Mouse (Mus musculus): ENCODE data around the gene Washc1. TPM values are rescaled to one million over a fixed set of nuclear protein-coding genes. Genes with fewer than 3 reads are reported as not detected.
A peak's percentile ranks its signal among the peaks of the same experiment; 100 is the strongest.
"Not testable (repeated sequence)": the region's sequence is repeated elsewhere in the genome, so short reads cannot be mapped to it uniquely, and the experiment has no call there.

Washc1 gene
- polyA plus RNA-seq, 1 experiment from 2014 or later, result 57.7 TPM

DNA sequence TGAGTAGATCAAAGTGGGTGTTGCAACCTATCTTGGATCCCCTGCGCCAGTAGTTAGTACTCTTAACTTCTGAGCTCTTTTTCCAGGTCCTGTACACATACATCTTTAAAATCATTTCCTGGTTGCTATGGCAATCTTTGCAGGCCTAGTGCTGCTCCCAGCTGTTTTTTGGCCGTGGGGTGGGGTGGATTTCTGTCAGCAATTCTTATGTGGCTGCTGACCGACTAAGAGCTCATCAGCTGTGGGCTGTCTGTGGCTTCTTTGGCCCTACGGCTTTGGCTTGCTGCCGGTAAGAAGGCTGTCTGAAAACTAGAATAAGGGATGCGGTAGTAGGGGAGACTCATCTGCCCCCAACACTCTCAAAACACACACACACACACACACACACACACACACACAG lies 599 bp upstream of the Washc1 start:
- ChIA-PET CTCF (interaction anchor here (0.9 to 1.1 kb wide), 2 partner anchors 246 to 398 kb away, joined by 3 to 4 read pairs; no protein-coding TSS in a partner anchor), POLR2A (interaction anchor here (0.7 to 0.8 kb wide), 2 partner anchors 11 to 496 kb away, joined by 3 read pairs; no protein-coding TSS in a partner anchor)
- H3K27me3 ChIP-seq, result no peaks in the 10 kb centered on the region
- ATAC-seq, result no peak
- in situ Hi-C loops (cut with MboI; ENCODE audit: low pct_unique_long_range_greater_than_20kb), result loop anchor here (25.0 kb wide), 1 partner anchor 498 kb away; the partner anchor contains the start of gene Vapa
- no peak for DNase-seq (ENCODE audit: low read depth, low spot score)
- TF ChIP-seq CTCF (IDR thresholded peaks at IDR 0.05), result no peak

DNA sequence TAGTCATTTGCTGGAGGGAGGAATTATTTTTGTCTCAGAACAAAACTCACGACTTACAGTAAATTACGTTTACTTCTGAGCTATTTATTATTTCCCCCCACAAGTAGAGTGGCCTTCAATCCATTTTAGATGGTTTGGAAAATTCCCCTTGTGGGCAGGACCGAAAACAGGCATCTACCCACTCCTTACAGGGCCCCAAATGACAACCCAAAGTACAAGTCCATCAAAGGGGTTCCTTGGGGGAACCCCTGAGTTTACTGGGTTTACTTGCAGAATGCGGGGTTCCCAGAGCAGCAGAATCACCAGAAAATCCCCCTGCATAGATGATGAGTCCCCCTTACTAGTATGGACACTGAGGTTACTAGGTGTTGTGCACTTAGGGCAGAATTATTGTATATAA lies 821 bp downstream of the Washc1 start:
- CTCF ChIA-PET, result no interaction called here
- in situ Hi-C loops (cut with MboI; ENCODE audit: low pct_unique_long_range_greater_than_20kb), result loop anchor here (25.0 kb wide), 1 partner anchor 500 kb away; the partner anchor contains the start of gene Vapa
- TF ChIP-seq CTCF (IDR thresholded peaks at IDR 0.05), result no peak
- DNase-seq (ENCODE audit: low read depth, low spot score) (no peak), ATAC-seq (no peak)
- H3K27me3 ChIP-seq, result no peaks in the 10 kb centered on the region
- POLR2A ChIA-PET, result no interaction called here

DNA sequence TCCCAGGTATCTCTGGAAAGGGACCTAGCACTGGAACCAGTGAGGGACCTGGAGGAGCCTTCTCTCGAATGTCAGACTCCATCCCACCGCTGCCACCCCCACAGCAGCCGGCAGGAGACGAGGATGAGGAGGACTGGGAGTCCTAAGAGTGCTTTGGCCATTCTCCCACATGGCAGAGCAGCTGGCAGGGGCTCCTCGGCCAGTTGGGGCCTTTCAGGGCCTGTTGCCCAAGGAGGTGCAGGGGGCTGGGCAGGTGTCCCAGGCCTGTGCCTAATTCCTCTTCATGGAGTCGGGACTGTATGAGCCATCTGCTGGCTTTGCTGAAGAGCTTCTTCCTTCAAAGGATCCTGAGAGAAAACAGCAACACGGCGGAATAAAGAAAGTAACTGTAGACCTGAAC lies 7.6 kb downstream of the Washc1 start:
- CTCF ChIA-PET, result interaction anchor here (1.2 kb wide), 1 partner anchor 12 kb away, joined by 3 read pairs; no protein-coding TSS in a partner anchor
- POLR2A ChIA-PET, result no interaction called here
- H3K27me3 ChIP-seq, result no peaks in the 10 kb centered on the region
- TF ChIP-seq CTCF (IDR thresholded peaks at IDR 0.05), result no peak
- no peak for DNase-seq (ENCODE audit: low read depth, low spot score)
- in situ Hi-C loops (cut with MboI; ENCODE audit: low pct_unique_long_range_greater_than_20kb), result loop anchor here (25.0 kb wide), 1 partner anchor 507 kb away; the partner anchor contains the start of gene Vapa
- no peak for ATAC-seq

DNA sequence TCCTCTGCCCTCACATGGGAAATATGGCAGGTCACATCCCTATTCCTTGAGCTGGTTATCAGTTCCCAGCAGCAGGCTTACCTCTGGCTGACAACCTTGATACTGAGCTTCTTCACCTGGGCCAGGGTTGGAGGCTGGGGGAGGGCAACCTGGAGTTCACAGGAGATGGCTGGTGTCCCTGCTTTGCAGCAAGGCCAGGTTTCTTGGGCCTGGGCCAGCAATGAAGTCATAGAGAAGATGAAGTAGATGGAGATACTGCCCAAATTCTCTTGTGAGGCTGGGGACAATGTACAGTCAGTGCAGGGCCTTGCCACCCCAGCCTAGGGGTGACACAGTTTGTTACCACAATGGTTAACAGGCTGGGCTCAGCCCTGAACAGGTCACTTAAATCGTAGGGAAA lies 9.4 kb downstream of the Washc1 start:
- ATAC-seq, result no peak
- ChIA-PET CTCF (no interaction called here), POLR2A (no interaction called here)

DNA sequence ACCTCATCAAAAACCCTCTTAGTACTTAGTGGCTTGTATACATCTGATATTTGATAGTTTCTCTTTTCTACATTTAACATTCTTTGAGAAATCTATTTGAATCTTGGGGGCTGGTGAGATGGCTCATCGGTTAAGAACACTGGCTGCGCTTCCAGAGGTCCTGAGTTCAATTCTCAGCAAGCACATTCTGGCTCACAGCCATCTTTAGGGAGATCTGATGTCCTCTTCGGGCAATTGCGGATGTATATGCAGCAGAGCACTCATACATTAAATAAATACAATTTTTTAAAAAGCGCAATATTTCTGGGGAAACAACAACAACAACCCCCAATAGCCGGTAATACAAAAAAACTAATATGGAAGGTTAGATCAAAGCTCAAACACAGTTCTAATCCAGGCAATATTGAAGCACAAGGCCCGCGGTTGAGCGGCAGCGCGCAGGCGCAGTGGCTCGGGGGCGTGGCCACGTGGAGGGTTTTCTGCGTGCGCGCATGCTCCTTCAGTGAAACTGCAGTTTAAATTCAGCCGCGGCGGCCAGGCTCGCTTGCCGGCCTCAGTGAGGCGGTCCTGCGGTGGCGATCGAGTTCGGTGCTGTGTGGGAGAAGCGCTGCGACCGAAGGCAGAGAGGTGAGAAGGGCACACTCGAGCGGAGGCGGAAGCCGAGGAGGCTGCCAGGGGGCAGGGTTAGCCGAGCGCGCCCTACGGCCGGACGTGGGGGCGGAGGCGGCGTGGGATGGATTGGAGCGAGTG lies 11.9 kb downstream of the Washc1 start, which contains the start of gene Ddx11:
Gene Ddx11 (plus strand): TSS at position 455 of the 750 bp plus-strand sequence.
- CTCF ChIA-PET, result no interaction called here
- ATAC-seq (peak; percentile 84), DNase-seq (ENCODE audit: low read depth, low spot score) (no peak)
- H3K27me3 ChIP-seq, result no peaks in the 10 kb centered on the region
- no peak for TF ChIP-seq CTCF (IDR thresholded peaks at IDR 0.05)
- POLR2A ChIA-PET, result no interaction called here
- in situ Hi-C loops (cut with MboI; ENCODE audit: low pct_unique_long_range_greater_than_20kb), result loop anchor here (25.0 kb wide), 1 partner anchor 511 kb away; the partner anchor contains the start of gene Vapa

More for the DNA sequence above, 9.4 kb downstream of the Washc1 start:
- H3K27me3 ChIP-seq, result no peaks in the 10 kb centered on the region
- DNase-seq (ENCODE audit: low read depth, low spot score), result no peak
- no peak for TF ChIP-seq CTCF (IDR thresholded peaks at IDR 0.05)
- in situ Hi-C loops (cut with MboI; ENCODE audit: low pct_unique_long_range_greater_than_20kb), result loop anchor here (25.0 kb wide), 1 partner anchor 508 kb away; the partner anchor contains the start of gene Vapa

DNA sequence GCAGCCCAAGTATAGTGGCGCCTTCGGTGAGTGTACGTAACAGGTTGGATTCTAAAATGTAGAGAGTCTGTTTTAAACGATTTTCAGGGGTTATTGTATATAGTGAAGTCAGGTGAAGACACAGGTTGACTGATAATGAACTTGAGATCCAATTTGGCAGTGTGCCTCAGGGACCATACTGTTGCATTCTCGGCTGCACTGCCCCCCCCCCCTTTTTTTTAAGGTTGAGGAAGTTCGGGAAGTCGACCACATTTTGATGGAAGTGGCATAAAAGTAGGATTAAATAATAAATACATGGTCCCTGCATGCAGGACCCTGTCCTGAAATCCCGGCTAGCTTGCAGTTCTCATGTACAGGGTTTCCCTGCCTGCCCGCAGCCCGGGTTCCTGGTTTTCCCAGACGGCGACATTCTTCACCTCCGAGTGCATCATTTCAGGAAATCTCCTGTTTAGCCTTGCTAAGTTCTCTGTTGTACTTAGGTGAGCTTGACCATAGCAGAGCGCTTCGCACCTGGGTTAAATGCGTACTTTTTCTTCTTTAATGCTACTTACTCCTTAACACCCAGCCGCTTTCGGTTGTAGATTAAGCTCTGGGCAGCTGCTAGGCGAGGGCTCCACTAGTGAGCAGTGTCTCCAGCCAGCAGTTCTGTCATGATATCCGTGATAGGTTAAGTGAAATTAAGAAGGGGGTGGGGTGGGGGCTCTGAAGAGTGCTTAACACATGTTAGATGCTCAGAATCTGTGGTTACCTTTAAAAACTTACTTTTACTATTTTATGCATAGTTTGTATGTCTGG lies 12.7 kb downstream of the Washc1 start:
- no peak for TF ChIP-seq CTCF (IDR thresholded peaks at IDR 0.05)
- H3K27me3 ChIP-seq, result no peaks in the 10 kb centered on the region
- ChIA-PET CTCF (interaction anchor here (1.6 to 1.8 kb wide), 2 partner anchors 22 to 24 kb away, joined by 5 to 6 read pairs; partner anchors contain the start of gene Ndufv2), POLR2A (interaction anchor here (0.6 to 0.7 kb wide), 3 partner anchors 19 to 410 kb away, joined by 3 to 9 read pairs (median 5); no protein-coding TSS in a partner anchor)
- in situ Hi-C loops (cut with MboI; ENCODE audit: low pct_unique_long_range_greater_than_20kb), result loop anchor here (25.0 kb wide), 1 partner anchor 512 kb away; the partner anchor contains the start of gene Vapa
- DNase-seq (ENCODE audit: low read depth, low spot score) (no peak), ATAC-seq (peak; percentile 36)

DNA sequence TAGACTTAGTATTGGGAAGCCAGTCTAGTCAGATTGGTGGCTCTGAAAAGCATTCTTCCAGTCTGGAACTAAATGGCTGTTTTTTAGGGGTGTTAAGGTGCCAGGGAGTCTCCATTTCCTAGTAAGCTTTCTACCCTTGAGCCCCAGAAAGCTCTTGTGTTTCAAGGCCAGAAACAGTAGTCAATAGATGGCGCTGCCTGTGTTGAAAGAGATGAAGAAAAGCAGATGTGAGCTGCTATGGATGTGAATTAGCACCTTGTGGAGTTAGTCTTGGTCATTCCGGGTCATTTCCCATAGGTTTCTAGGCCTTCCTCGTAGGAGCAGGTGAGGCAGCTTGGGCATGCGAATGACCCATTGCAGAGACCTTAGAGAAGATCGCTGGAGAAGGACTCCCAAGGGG lies 13.9 kb downstream of the Washc1 start:
- DNase-seq (ENCODE audit: low read depth, low spot score), result no peak

DNA sequence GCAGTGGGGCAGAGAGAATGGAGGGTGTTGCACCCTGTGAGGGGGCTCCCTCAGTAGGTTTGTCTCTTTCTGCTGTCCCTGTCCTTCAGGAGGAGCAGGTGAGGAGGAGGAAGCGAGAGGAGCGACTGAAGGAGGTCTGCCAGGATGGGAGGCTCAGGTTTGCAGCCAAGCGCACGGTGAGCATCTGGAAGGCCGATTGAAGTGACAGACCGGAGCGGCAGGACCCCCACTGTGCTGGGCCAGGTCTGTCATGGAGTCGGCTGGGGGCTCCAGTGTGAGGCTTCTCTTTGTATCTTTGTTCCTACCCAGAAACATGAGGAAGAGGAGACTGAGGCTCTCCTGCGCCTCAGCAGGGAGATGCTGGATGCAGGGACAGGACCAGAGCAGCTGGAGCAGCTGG lies 19.0 kb downstream of the Washc1 start:
- ATAC-seq (no peak), DNase-seq (ENCODE audit: low read depth, low spot score) (no peak)
- POLR2A ChIA-PET, result no interaction called here
- CTCF ChIA-PET, result no interaction called here
- no peaks in the 10 kb centered on the region for H3K27me3 ChIP-seq
- in situ Hi-C loops (cut with MboI; ENCODE audit: low pct_unique_long_range_greater_than_20kb), result no loop called here
- no peak for TF ChIP-seq CTCF (IDR thresholded peaks at IDR 0.05)

More for the DNA sequence above, 13.9 kb downstream of the Washc1 start:
- no peak for ATAC-seq
- in situ Hi-C loops (cut with MboI; ENCODE audit: low pct_unique_long_range_greater_than_20kb), result no loop called here
- CTCF ChIA-PET, result interaction anchor here (1.1 to 1.8 kb wide), 5 partner anchors 13 to 325 kb away, joined by 3 to 6 read pairs (median 5); partner anchors contain the start of gene Ndufv2
- POLR2A ChIA-PET, result no interaction called here
- H3K27me3 ChIP-seq, result no peaks in the 10 kb centered on the region
- no peak for TF ChIP-seq CTCF (IDR thresholded peaks at IDR 0.05)

DNA sequence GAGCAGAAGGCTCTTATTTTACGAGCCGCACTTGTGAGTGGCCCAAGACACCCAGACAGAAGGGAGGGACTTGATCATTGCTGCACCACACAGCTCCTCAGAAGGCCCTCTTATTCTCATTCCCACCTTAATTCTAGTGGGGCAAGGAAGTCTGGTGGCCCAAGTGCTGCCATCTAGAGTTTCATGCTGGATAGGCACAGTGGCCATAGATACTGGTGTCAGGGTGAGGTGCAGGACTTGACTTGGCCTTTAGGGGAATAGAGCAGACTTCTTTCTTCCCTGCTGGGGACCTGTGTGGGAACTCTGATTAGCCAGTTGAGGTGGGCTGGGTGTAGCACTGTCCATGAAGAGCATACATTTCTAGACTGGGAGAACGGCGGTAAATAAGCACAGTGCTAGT lies 19.9 kb downstream of the Washc1 start:
- CTCF ChIA-PET, result interaction anchor here (1.3 kb wide), 1 partner anchor 18 kb away, joined by 3 read pairs; no protein-coding TSS in a partner anchor
- in situ Hi-C loops (cut with MboI; ENCODE audit: low pct_unique_long_range_greater_than_20kb), result no loop called here
- DNase-seq (ENCODE audit: low read depth, low spot score) (no peak), ATAC-seq (no peak)
- TF ChIP-seq CTCF (IDR thresholded peaks at IDR 0.05), result peak; percentile 63
- no peaks in the 10 kb centered on the region for H3K27me3 ChIP-seq
- POLR2A ChIA-PET, result no interaction called here

DNA sequence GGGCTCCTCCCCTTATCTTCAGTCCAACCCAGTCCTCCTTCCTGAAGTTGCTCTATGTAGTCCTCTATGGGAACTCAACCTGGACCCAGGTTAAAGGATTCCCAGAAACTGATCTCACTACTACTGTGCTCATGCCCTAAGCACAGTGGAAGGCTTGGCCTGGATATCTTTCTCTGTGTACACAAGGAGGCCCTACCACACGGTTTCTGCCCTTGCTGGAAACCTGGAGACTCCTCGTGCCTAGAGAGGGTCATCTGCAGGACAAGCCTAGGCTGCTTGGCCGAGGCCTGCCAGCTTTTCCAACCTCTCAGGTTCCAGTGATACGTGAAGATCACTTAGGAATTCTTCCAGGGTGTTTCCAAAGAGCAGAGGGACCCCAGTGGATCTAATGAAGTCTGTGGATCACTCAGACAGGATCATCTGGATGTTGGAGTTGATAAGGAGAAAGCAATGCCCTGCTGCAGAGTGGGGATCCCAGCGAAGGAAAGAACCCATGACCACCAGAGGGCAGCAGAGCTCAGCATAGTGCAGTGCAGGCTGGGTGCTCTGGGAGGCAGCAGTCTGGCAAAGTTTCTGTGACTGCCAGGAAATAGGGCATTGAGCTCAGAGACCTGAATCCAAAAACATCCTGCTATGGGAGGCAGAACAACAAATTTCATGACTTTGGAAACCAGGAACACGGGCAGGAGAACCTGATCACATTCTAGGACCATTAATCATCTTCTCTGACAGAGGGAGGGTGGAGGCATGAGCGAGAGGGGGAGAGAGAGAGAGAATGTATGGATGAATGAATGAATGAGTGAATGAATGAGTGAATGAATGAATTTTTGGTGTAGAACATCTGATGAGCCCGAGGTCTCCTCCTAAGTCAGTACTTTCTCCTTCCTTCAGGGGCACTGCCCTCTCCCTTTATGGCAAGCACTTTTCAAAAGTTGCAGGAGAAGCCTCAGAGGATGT lies 41.6 kb downstream of the Washc1 start:
- in situ Hi-C loops (cut with MboI; ENCODE audit: low pct_unique_long_range_greater_than_20kb), result loop anchor here (10.0 kb wide), 1 partner anchor 332 kb away; no protein-coding TSS in a partner anchor
- DNase-seq (ENCODE audit: low read depth, low spot score); H3K27me3 ChIP-seq; CTCF ChIA-PET; POLR2A ChIA-PET: not testable (repeated sequence)
- ATAC-seq, result peak; percentile 95

DNA sequence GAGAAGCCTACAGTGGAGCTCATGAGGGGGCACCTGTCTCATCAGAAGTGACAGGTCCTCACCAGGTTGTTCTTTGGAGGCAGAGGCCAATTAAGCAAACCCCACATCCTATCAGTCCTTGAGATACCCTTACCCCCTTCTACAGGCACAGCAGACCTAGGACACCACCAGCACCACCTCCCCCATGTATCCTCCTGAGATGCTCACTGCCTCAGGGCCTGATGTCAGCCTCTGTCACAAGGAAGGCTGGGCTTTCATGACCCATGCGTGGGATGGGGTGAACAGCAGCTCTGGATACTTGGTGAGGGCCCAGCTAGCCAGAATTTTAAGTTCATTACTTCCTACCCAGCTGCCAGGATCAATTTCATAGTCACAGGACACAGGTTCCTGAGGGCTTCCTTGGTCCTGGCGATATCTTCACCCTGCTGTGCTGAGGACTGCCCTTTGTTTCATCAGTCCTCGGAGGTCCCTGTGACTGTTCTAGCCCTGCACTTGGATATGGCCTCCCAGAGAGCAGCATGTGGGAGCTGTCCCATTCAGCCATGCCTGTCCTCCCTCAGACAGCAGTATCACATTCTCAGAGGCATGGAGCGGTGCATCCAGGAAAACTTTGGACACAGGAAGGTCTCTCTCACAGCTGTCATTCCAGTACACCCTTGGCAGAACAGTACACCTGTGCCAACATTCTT lies 42.5 kb downstream of the Washc1 start:
- POLR2A ChIA-PET; ATAC-seq; DNase-seq (ENCODE audit: low read depth, low spot score): not testable (repeated sequence)

More for the DNA sequence above, 42.5 kb downstream of the Washc1 start:
- in situ Hi-C loops (cut with MboI; ENCODE audit: low pct_unique_long_range_greater_than_20kb), result loop anchor here (10.0 kb wide), 1 partner anchor 331 kb away; no protein-coding TSS in a partner anchor
- H3K27me3 ChIP-seq, CTCF ChIA-PET: not testable (repeated sequence)

Measured in Patski (cell line).